Mouse (Mus musculus): ENCODE measurements around the gene Aim2.
"Not testable (repeated sequence)": the region's sequence is repeated elsewhere in the genome, so short reads cannot be mapped to it uniquely, and the experiment has no call there.

Gene Aim2

DNA sequence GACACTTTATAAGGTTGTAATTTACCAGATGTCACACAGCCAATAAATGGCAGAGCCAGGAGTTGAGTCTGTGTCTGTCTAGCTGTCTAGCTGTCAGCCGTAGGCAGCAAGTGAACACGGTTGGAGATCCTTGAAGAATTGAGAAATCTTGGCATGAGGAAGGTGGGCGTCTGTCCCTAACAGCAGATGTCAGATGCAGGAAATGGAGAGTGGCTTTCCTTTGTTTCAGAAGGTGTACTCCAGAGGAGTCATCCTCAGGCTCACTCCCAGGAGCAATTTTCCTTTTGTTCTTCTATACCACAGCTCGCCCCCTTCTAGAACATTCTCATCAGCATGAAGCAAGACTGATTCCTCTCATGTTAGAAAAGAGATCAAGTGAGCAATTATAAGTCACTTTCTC lies 99.9 kb downstream of the Aim2 start:
- no peak for DNase-seq (ENCODE audit: extremely low spot score, low read depth, low spot score)

- DNase-seq (ENCODE audit: extremely low spot score, low read depth, low spot score): no peak
Measured at GRCm38 (mm10) chr1:173451665-173452064, 101.0 kb downstream of the Aim2 start.

- DNase-seq (ENCODE audit: extremely low spot score, low read depth, low spot score): peak; percentile 28
Measured at GRCm38 (mm10) chr1:173456139-173456754, 105.6 kb downstream of the Aim2 start.

- no peak for DNase-seq (ENCODE audit: extremely low spot score, low read depth, low spot score)
Measured at GRCm38 (mm10) chr1:173456761-173457160, 106.1 kb downstream of the Aim2 start.

GRCm38 (mm10) chr1:173480399-173481181 lies 129.9 kb downstream of the Aim2 start:
- DNase-seq (ENCODE audit: extremely low spot score, low read depth, low spot score): not testable (repeated sequence)

GRCm38 (mm10) chr1:173481182-173481574 lies 130.5 kb downstream of the Aim2 start:
- DNase-seq (ENCODE audit: extremely low spot score, low read depth, low spot score): not testable (repeated sequence)

GRCm38 (mm10) chr1:173490812-173491480 lies 140.3 kb downstream of the Aim2 start, which contains the start of gene Ifi206:
Gene Ifi206, minus strand, starts transcription at chr1:173491041.
- DNase-seq (ENCODE audit: extremely low spot score, low read depth, low spot score): not testable (repeated sequence)

GRCm38 (mm10) chr1:173491483-173491882 lies 140.8 kb downstream of the Aim2 start:
- not testable (repeated sequence) for DNase-seq (ENCODE audit: extremely low spot score, low read depth, low spot score)

- not testable (repeated sequence) for DNase-seq (ENCODE audit: extremely low spot score, low read depth, low spot score)
Measured at GRCm38 (mm10) chr1:173510595-173510994, 159.9 kb downstream of the Aim2 start.
